ENCODE assay signal across 20 mouse cellular contexts in genomic region chr5:151213097-151213496, GRCm38 (mm10). TPM values are rescaled to one million over a fixed set of nuclear protein-coding genes. Genes with fewer than 3 reads are reported as not detected.
DNase-seq lines count a peak whose midpoint lies in the region; ATAC-seq and TF ChIP-seq lines count a peak whose summit lies in the region.
"Had no signal": no experiment of that assay in that cellular context is flagged by ENCODE, and none has a peak within 500 bp of the region (broad histone marks: within the 10 kb centered on the region; RNA-seq: fewer than 3 reads in every experiment).

No protein-coding gene starts in this region.

- no peak overlapping the region for H3ac ChIP-seq in myocyte (ENCODE audit: control insufficient read depth, insufficient read length)

- H3K4me3 ChIP-seq in heart, embryonic 11.5 days (ENCODE audit: low read depth, low read length) = no peak overlapping the region
- no peak overlapping the region for H3K4me3 ChIP-seq in myocyte

- H3K4me2 ChIP-seq in heart, embryonic 11.5 days = no peak overlapping the region
- H3K4me2 ChIP-seq in myocyte (ENCODE audit: low read depth) = no peak overlapping the region

- H3K36me3 ChIP-seq in heart, embryonic 11.5 days (ENCODE audit: control insufficient read depth, insufficient read depth, low read length) = no peaks in the 10 kb centered on the region
- no peaks in the 10 kb centered on the region for H3K36me3 ChIP-seq in myocyte (ENCODE audit: control insufficient read depth, insufficient read depth)
- H3K36me3 ChIP-seq: G1E had no signal

- 80% methylated on average over 3 of the region's 3 CpGs for WGBS in heart, embryonic 11.5 days (ENCODE audit: insufficient replicate concordance)

- H3K4me1 ChIP-seq in heart, embryonic 11.5 days (ENCODE audit: control insufficient read depth, insufficient read depth, low read length) = no peaks in the 10 kb centered on the region

- no peak for TF ChIP-seq POLR2A in myocyte (IDR thresholded peaks at IDR 0.05; ENCODE audit: insufficient read length, low read depth)

- no peaks in the 10 kb centered on the region for H3K79me2 ChIP-seq in myocyte (ENCODE audit: control insufficient read depth, insufficient read depth)

- no peaks in the 10 kb centered on the region for H3K27me3 ChIP-seq in heart, embryonic 11.5 days (ENCODE audit: control insufficient read depth, insufficient read depth, low read length)
- H3K27me3 ChIP-seq in myocyte (ENCODE audit: control insufficient read depth, insufficient read depth, insufficient read length) = no peaks in the 10 kb centered on the region
- H3K27me3 ChIP-seq: CH12.LX, Patski had no signal

- no peak overlapping the region for H3K27ac ChIP-seq in heart, embryonic 11.5 days (ENCODE audit: low read depth, low read length)

- no peak overlapping the region for H3K9ac ChIP-seq in heart, embryonic 11.5 days (ENCODE audit: low read depth, low read length)

- no peaks in the 10 kb centered on the region for H3K9me3 ChIP-seq in heart, embryonic 11.5 days (replicated peaks; ENCODE audit: control insufficient read depth, low read length)
- H3K9me3 ChIP-seq: G1E had no signal

- no peak for ATAC-seq in heart, embryonic 11.5 days (replicated peaks; ENCODE audit: insufficient number of reproducible peaks, low FRiP score, low TSS enrichment)
- ATAC-seq: activated CD4-positive, CD25-positive, alpha-beta regulatory T cell, adult 4 months; CD4-positive, CD25-positive, alpha-beta regulatory T cell, adult 4 months; Patski had no signal

- peak; percentile 28 for DNase-seq in heart, adult 11 months
- no peak for DNase-seq in layer of hippocampus, adult 18-20 months (ENCODE audit: low spot score in 2 of 2)
- DNase-seq: adrenal gland, adult 2 months; adrenal gland, adult 8-10 months; adrenal gland, postnatal 10 days; adrenal gland, postnatal 14 days; adrenal gland, postnatal 25 days; adrenal gland, postnatal 36 days; B cell, adult 2 months; cerebellum, adult 11 months; cerebellum, adult 11-12 months; cerebellum, adult 18-20 months had no signal

TF ChIP-seq in myocyte, 11 proteins besides CTCF, POLR2A, EP300 and RAD21:
- TF ChIP-seq E2F4 (IDR thresholded peaks at IDR 0.05; ENCODE audit: insufficient read depth) (no peak), MYOD1 (IDR thresholded peaks at IDR 0.05; ENCODE audit: control insufficient read depth in 1 of 3, insufficient read length in 2 of 3, low read depth in 2 of 3) (peak in 2 of 3 experiments; percentile 60 to 84), SRF (IDR thresholded peaks at IDR 0.05; ENCODE audit: control insufficient read depth, insufficient read length, low read depth) (no peak), MYOG (IDR thresholded peaks at IDR 0.05; ENCODE audit: control insufficient read depth in 1 of 3, insufficient read depth in 1 of 3, insufficient read length in 2 of 3, low read depth in 2 of 3) (peak in 1 of 3 experiments; percentile 84), MAX (IDR thresholded peaks at IDR 0.05; ENCODE audit: low read depth) (no peak), TCF12 (IDR thresholded peaks at IDR 0.05; ENCODE audit: insufficient read depth, poor library complexity, severe bottlenecking) (peak; percentile 73)

RNA-seq across cellular contexts. Expression of gene Stard13, which starts 20.5 kb away (rescaled TPM):
- polyA plus RNA-seq in heart, embryonic 11.5 days (2014; fragmentation: Nextera tagmentation; extraction: Ambion mirVana) = 1.4 and 3.0 TPM in 2 replicates
- 15.2 TPM for polyA plus RNA-seq in myocyte (2012; fragmentation: generic; extraction: Trizol)
- total RNA-seq in layer of hippocampus, adult 18-20 months (2021) = 10 to 100 TPM; 20.8 to 26.2 TPM
- total RNA-seq: MEL had no signal
- polyA plus RNA-seq: activated CD4-positive, CD25-positive, alpha-beta regulatory T cell, adult 4 months; CD4-positive, CD25-positive, alpha-beta regulatory T cell, adult 4 months; G1E had no signal
